Mouse (Mus musculus) gastrocnemius, postnatal 4 days (tissue): ENCODE measurements around the gene Vmn1r46. TPM values are rescaled to one million over a fixed set of nuclear protein-coding genes. Genes with fewer than 3 reads are reported as not detected.
"Not testable (repeated sequence)": the region's sequence is repeated elsewhere in the genome, so short reads cannot be mapped to it uniquely, and the experiment has no call there.

Source experiments
- DNase-seq, 2 experiments: peaks; one replicate each; pipeline ENCODE4 v3.0.0; 2021 to 2022; ENCODE audit warnings: low spot score in 2 of 2, mixed read lengths in 2 of 2
- long read RNA-seq, 2 experiments: library from polyadenylated mRNA; stranded (forward); transcript quantifications; one replicate each; pipeline ENCODE4 v2.0.0; 2021
- total RNA-seq, 2 experiments: library from RNA; stranded (reverse); gene quantifications; 2 replicates each; pipeline ENCODE4 v1.2.3; 2021

The Vmn1r46 gene
- total RNA-seq: not detected
- long read RNA-seq, experiment 1: 0 reads
- long read RNA-seq, experiment 2: 0 reads

DNA sequence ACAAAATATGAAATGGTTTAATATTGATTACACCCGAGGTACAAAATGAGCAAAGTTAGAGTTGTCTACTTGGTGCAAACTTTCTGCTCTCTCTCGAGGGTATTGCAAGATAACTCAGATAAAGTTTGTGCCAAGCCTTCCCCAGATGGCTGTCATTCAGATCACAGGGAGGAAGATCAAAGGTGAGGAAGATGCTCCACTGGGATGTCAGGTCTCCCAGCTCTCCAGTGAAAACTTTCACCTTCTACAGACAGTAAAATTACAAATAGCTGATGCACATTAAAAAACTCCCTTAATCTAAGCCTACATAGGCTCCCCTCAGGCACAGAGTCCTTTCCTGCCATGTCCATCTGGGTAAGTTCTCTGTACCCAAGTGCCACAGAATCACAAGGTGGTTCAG, at the start of gene Vmn1r46:
Gene Vmn1r46 (plus strand): TSS at position 301 of the 400 bp plus-strand sequence.
- no peak for DNase-seq

DNA sequence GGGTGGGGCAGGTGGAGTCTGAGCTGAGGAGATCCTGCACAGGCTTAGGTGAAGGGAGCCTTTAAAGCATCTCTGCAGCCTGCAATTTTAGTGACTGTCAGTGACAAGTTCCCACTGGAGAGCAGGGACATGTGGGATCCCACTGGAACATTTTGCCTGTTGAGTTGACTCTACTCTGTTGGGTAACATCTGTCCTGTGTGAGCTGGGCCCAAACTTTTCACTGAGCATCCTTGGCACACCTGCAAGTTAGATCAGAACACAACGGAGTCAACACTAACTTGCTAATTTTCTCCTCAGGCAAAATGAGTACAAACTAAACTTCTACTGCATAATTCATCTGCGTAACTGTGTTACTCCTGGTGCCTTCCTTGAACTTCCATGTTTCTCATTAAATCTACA, 28.6 kb upstream of the Vmn1r46 start, which contains the start of gene Vmn1r45:
Gene Vmn1r45 (minus strand): TSS at position 101 of the 400 bp plus-strand sequence.
- not testable (repeated sequence) for DNase-seq

DNA sequence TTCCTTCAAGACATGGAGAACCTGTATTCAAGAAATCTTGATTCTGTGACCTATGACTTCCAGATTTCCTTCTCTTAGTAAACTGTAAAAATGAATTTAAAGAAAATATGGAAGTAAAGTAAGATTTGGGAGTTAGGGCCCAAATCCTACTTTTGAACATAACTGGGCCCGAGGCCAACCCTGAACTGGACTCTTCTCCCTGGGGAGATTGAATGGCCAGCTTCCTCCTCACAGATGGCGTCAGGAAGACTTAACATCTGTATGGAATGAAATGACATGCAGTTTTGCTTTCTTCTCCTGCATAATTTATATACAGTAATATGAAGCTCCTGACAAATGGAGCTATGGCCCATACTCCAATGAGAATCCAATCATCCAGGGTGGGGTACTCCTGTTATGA, 28.2 kb upstream of the Vmn1r46 start:
- DNase-seq: no peak

DNA sequence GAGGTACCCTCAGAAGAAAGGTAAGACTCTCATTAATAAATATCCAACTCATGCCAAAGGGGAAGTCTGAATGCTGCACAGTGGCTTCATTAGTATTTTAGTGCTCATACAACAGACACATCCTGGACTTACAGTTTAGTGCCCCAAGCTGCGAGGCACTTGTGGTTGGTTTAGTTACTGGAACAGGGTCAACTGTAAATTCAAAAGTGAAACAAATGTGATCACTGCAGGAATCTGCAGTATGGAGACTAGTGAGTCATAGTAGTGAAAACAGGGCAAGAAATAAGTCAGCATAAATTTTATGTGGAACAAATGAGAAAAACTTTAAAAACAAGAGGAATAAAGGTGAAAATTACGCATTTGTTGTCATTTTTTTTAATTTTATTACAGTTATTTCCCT, 15.6 kb upstream of the Vmn1r46 start:
- DNase-seq: no peak

- no peak for DNase-seq
Observed at GRCm38 (mm10) chr6:89966341-89966740, 2.8 kb upstream of the Vmn1r46 start.

GRCm38 (mm10) chr6:89985989-89986388, 16.9 kb downstream of the Vmn1r46 start:
- no peak for DNase-seq

- DNase-seq: not testable (repeated sequence)
Observed at GRCm38 (mm10) chr6:90015847-90016246, 46.7 kb downstream of the Vmn1r46 start, which contains the start of gene Vmn1r47. TSS of gene Vmn1r47 (plus strand) at chr6:90016147.

Other genes starting within 250 kb of the Vmn1r46 start
- not detected for gene Vmn1r41, start 228.5 kb upstream of the Vmn1r46 start, total RNA-seq
- not detected for gene Vmn1r42, start 92.9 kb upstream of the Vmn1r46 start, total RNA-seq
- not detected for gene Vmn1r43, start 92.9 kb upstream of the Vmn1r46 start, total RNA-seq
- not detected for gene Vmn1r44, start 85.7 kb upstream of the Vmn1r46 start, total RNA-seq
- not detected for gene Vmn1r45, start 28.7 kb upstream of the Vmn1r46 start, total RNA-seq
- gene Vmn1r47, start 46.8 kb downstream of the Vmn1r46 start, total RNA-seq: not detected
- gene Vmn1r48, start 67.5 kb downstream of the Vmn1r46 start, total RNA-seq: not detected
- gene Vmn1r49, start 109.2 kb downstream of the Vmn1r46 start, total RNA-seq: not detected
- gene Vmn1r50, start 132.1 kb downstream of the Vmn1r46 start, total RNA-seq: not detected
- not detected for gene Vmn1r51, start 153.3 kb downstream of the Vmn1r46 start, total RNA-seq
- gene Vmn1r52, start 205.5 kb downstream of the Vmn1r46 start, total RNA-seq: not detected
- not detected for gene V1ra8, start 233.5 kb downstream of the Vmn1r46 start, total RNA-seq